8 mouse cellular contexts compared by ENCODE assay signal in the genomic region with DNA sequence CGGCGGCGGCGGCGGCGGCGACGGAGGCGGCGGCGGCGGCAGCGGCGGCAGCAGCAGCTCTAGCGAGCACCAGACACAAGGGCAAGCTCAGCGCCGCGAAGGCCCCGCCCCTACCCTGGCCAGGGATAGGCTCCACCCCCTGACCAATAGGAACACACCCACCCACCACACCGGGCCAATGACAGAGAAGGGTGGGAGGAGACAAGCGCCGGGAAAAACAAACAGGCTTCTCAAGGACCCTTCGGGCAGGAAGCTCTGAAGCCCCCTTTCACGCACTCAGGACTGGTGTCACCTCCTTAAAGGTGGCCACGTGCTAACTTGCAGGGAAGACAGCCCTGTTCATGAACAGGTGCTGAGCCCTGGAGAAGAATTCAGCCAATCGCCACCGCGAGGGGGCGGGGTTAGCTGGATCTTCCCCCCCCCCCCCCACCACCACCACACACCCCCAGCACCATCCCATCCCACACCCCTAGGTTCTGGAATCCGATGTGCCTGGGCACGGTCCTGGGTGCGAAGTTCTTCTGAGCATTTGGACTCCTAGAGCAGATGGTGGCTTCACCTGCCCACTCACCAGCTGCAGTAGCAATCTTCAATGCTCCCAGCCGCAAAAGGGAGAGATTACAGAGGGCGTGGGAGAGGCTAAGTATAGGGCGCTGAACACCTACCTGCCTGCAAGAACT. TPM values are rescaled to one million over a fixed set of nuclear protein-coding genes. Genes with fewer than 3 reads are reported as not detected.
DNase-seq lines count a peak whose midpoint lies in the region; ATAC-seq lines count a peak whose summit lies in the region.

A gene (minus strand): TSS at position 83 of the 680 bp plus-strand sequence.

- H3K9me3 ChIP-seq in hindbrain, embryonic 11.5 days (ENCODE audit: control insufficient read depth, low read length): no peaks in the 10 kb centered on the region
- no peaks in the 10 kb centered on the region for H3K9me3 ChIP-seq in lung, embryonic 16.5 days (ENCODE audit: control insufficient read depth, low read length)

- no peaks in the 10 kb centered on the region for H3K36me3 ChIP-seq in hindbrain, embryonic 11.5 days (ENCODE audit: control insufficient read depth, insufficient read depth, low read length)
- H3K36me3 ChIP-seq in lung, embryonic 16.5 days (ENCODE audit: control insufficient read depth, insufficient read depth, low read length): no peaks in the 10 kb centered on the region

- H3K4me1 ChIP-seq in hindbrain, embryonic 11.5 days (replicated peaks; ENCODE audit: control insufficient read depth, insufficient read depth, low read length): no peaks in the 10 kb centered on the region
- H3K4me1 ChIP-seq in lung, embryonic 16.5 days (replicated peaks; ENCODE audit: control insufficient read depth, insufficient read depth, low read length): peaks cover 7% of the 10 kb centered on the region

- H3K27ac ChIP-seq in hindbrain, embryonic 11.5 days (ENCODE audit: low read depth, low read length): peak within 1 kb of the TSS; percentile 70; the same call in 1 of the 2 replicates
- no peak within 1 kb of the TSS for H3K27ac ChIP-seq in lung, embryonic 16.5 days (ENCODE audit: low read length)

- H3K4me2 ChIP-seq in hindbrain, embryonic 11.5 days (replicated peaks; ENCODE audit: low read depth, low read length): peak within 1 kb of the TSS; percentile 83
- peak within 1 kb of the TSS; percentile 99 for H3K4me2 ChIP-seq in lung, embryonic 16.5 days (ENCODE audit: low read depth, low read length)

- H3K27me3 ChIP-seq in hindbrain, embryonic 11.5 days (ENCODE audit: control insufficient read depth, insufficient read depth, low read length): peaks cover 2% of the 10 kb centered on the region; the same call in 1 of the 2 replicates
- H3K27me3 ChIP-seq in lung, embryonic 16.5 days (ENCODE audit: control insufficient read depth, insufficient read depth, low read depth, low read length): peaks cover 12% of the 10 kb centered on the region

- peak within 1 kb of the TSS; percentile 77 for H3K4me3 ChIP-seq in hindbrain, embryonic 11.5 days (ENCODE audit: low read depth, low read length)
- H3K4me3 ChIP-seq in lung, embryonic 16.5 days (ENCODE audit: low read length): peak within 1 kb of the TSS; percentile 71

- ATAC-seq in hindbrain, embryonic 11.5 days (ENCODE audit: low FRiP score): peak; percentile 99
- peak; percentile 100 for ATAC-seq in lung, embryonic 16.5 days (ENCODE audit: low read depth)

- 1% methylated on average over 22 of the region's 35 CpGs for WGBS in hindbrain, embryonic 11.5 days
- under 1% methylated on average over 16 of the region's 35 CpGs for WGBS in lung, embryonic 16.5 days

- H3K9ac ChIP-seq in hindbrain, embryonic 11.5 days (ENCODE audit: low read depth, low read length): peak within 1 kb of the TSS; percentile 62
- peak within 1 kb of the TSS; percentile 62 for H3K9ac ChIP-seq in lung, embryonic 16.5 days (ENCODE audit: low read length)

- DNase-seq in ZHBTc4 (ENCODE audit: low read depth, low spot score): peak; percentile 96
- DNase-seq in cerebellum, postnatal 25 days: peak; percentile 96 to 97
- DNase-seq in frontal cortex, postnatal 14 days (ENCODE audit: low spot score in 2 of 2): peak; percentile 93 to 94
- peak; percentile 95 for DNase-seq in hindbrain, embryonic 11.5 days (ENCODE audit: low spot score)
- DNase-seq in layer of hippocampus, postnatal 10 days (ENCODE audit: low spot score in 2 of 2): peak; percentile 92 to 95
- peak; percentile 79 for DNase-seq in ovary, postnatal 14 days (ENCODE audit: low spot score)
- peak; percentile 54 for DNase-seq in thymus, postnatal 14 days

RNA-seq across cellular contexts. Expression of the gene that starts here (rescaled TPM):
- 3.7 and 4.2 TPM in 2 replicates for polyA plus RNA-seq in hindbrain, embryonic 11.5 days (2014; fragmentation: Nextera tagmentation; extraction: Ambion mirVana)
- 100 to 1,000 TPM; 240 to 263 TPM for total RNA-seq in layer of hippocampus, postnatal 10 days (2021)
- 0.36 and 0.38 TPM in 2 replicates for polyA plus RNA-seq in lung, embryonic 16.5 days (2015; fragmentation: Nextera tagmentation; extraction: Ambion mirVana)

Comparison
In these comparisons a context has a peak if more than half of its experiments do, and no peak if none do; other contexts are left out.
1. Peak in ATAC-seq, H3K4me3 ChIP-seq, H3K9ac ChIP-seq and H3K4me2 ChIP-seq in lung, embryonic 16.5 days; RNA of the gene not detected or under 1 TPM.